Mouse (Mus musculus) frontal cortex, postnatal 10 days (tissue): ENCODE measurements around the gene Pkn1.

Experiments
- DNase-seq, 2 experiments: peaks; one replicate each; pipeline ENCODE4 v3.0.0; 2022; ENCODE audit warnings: low spot score in 2 of 2, mixed read lengths in 1 of 2

Gene Pkn1

GRCm38 (mm10) chr8:83654725-83655124, 44.3 kb downstream of the Pkn1 start:
- DNase-seq = no peak

GRCm38 (mm10) chr8:83653662-83654017, 45.3 kb downstream of the Pkn1 start:
- no peak for DNase-seq

- DNase-seq = no peak
Observed at GRCm38 (mm10) chr8:83652744-83653661, 46.0 kb downstream of the Pkn1 start.

- peak; percentile 95 to 96 for DNase-seq
Observed at GRCm38 (mm10) chr8:83652030-83652743, 46.8 kb downstream of the Pkn1 start, which contains the start of gene Gipc1. TSS of gene Gipc1 (plus strand) at chr8:83652677.

- no peak for DNase-seq
Observed at GRCm38 (mm10) chr8:83649699-83650098, 49.3 kb downstream of the Pkn1 start.

- DNase-seq = no peak
Observed at GRCm38 (mm10) chr8:83648031-83648430, 50.9 kb downstream of the Pkn1 start.

GRCm38 (mm10) chr8:83647511-83647910, 51.5 kb downstream of the Pkn1 start:
- no peak for DNase-seq

GRCm38 (mm10) chr8:83639649-83640048, 59.3 kb downstream of the Pkn1 start:
- DNase-seq = no peak

GRCm38 (mm10) chr8:83638856-83639255, 60.1 kb downstream of the Pkn1 start:
- no peak for DNase-seq

- no peak for DNase-seq
Observed at GRCm38 (mm10) chr8:83632083-83632707, 66.8 kb downstream of the Pkn1 start.

- DNase-seq = no peak
Observed at GRCm38 (mm10) chr8:83625676-83626299, 73.2 kb downstream of the Pkn1 start.

GRCm38 (mm10) chr8:83624739-83625138, 74.2 kb downstream of the Pkn1 start:
- no peak for DNase-seq

- no peak for DNase-seq
Observed at GRCm38 (mm10) chr8:83623549-83623948, 75.4 kb downstream of the Pkn1 start.

- DNase-seq = peak; percentile 77 to 87
Observed at GRCm38 (mm10) chr8:83622389-83622989, 76.5 kb downstream of the Pkn1 start.

- no peak for DNase-seq
Observed at GRCm38 (mm10) chr8:83621691-83622388, 77.1 kb downstream of the Pkn1 start.

- no peak for DNase-seq
Observed at GRCm38 (mm10) chr8:83619568-83620285, 79.3 kb downstream of the Pkn1 start.

- DNase-seq = no peak
Observed at GRCm38 (mm10) chr8:83618566-83618965, 80.4 kb downstream of the Pkn1 start.

GRCm38 (mm10) chr8:83617111-83617510, 81.9 kb downstream of the Pkn1 start:
- no peak for DNase-seq

GRCm38 (mm10) chr8:83616625-83617024, 82.4 kb downstream of the Pkn1 start:
- no peak for DNase-seq
